Mouse (Mus musculus) lung, embryonic 16.5 days (tissue): ENCODE measurements at regions not wholly inside any gene's neighbourhood (a gene's known extent, or its start where the extent isn't known, plus 50 kb on each side); places are given as distances from the start of the nearest gene placed in this dataset.

Experiments
- ATAC-seq: fragments of 200-750 bp; cut with Nextera tagmentation; 2 replicates; pipeline ENCODE4 v1.8.0; 2017; ENCODE audit warnings: low read depth, mild to moderate bottlenecking, moderate library complexity
- H3K27ac ChIP-seq: fragments of 300-500 bp; sonication (generic); 2 replicates; pipeline ENCODE4 v1.5.1; 2014; ENCODE audit warnings: mild to moderate bottlenecking, control low read depth, low read length
- H3K27me3 ChIP-seq: fragments of 300-500 bp; sonication (generic); 2 replicates; pipeline ENCODE4 v1.6.1; 2014; ENCODE audit warnings: low read depth, low read length, mixed read lengths; ENCODE audit not compliant: control insufficient read depth, insufficient read depth
- H3K36me3 ChIP-seq: fragments of 300-500 bp; sonication (generic); 2 replicates; pipeline ENCODE4 v1.6.1; 2014; ENCODE audit warnings: low read length; ENCODE audit not compliant: control insufficient read depth, insufficient read depth
- H3K4me1 ChIP-seq: fragments of 300-500 bp; sonication (generic); replicated peaks from 2 replicates; pipeline ENCODE4 v1.6.1; 2014; ENCODE audit warnings: low read length, mixed read lengths; ENCODE audit not compliant: control insufficient read depth, insufficient read depth
- H3K4me2 ChIP-seq: fragments of 300-500 bp; sonication (generic); 2 replicates; pipeline ENCODE4 v1.6.1; 2014; ENCODE audit warnings: low read depth, low read length, control low read depth
- H3K4me3 ChIP-seq: fragments of 300-500 bp; sonication (generic); 2 replicates; pipeline ENCODE4 v1.5.1; 2014; ENCODE audit warnings: mild to moderate bottlenecking, low read length, control low read depth
- H3K9ac ChIP-seq: fragments of 300-500 bp; sonication (generic); 2 replicates; pipeline ENCODE4 v1.6.1; 2014; ENCODE audit warnings: low read length, control low read depth
- H3K9me3 ChIP-seq: fragments of 300-500 bp; sonication (generic); 2 replicates; pipeline ENCODE4 v1.6.1; 2016; ENCODE audit warnings: low read length; ENCODE audit not compliant: control insufficient read depth
- WGBS: fragments of 180-500 bp; shearing (Covaris S2); extraction: QIAGEN DNeasy Blood & Tissue Kit; methylation state at CpG from one replicate; pipeline ENCODE4 v1.1.7; 2014; 5-methylcytosine and 5-hydroxymethylcytosine counted together

- Histone ChIP-seq H3K9ac (no peak overlapping the region), H3K27ac (no peak overlapping the region), H3K4me1 (0 out of 2 replicates have a peak, but pooled peaks cover 3% of the 10 kb centered on the region), H3K27me3 (no peaks in the 10 kb centered on the region), H3K9me3 (no peaks in the 10 kb centered on the region), H3K4me3 (no peak overlapping the region), H3K4me2 (no peak overlapping the region), H3K36me3 (no peaks in the 10 kb centered on the region)
- ATAC-seq = no peak
- WGBS = 23% methylated on average over 3 of the region's 3 CpGs
Observed at GRCm38 (mm10) chr6:126405736-126406135, 129.5 kb downstream of the Kcna5 start.

- H3K4me3 ChIP-seq = no peak overlapping the region
- H3K9me3 ChIP-seq = no peaks in the 10 kb centered on the region
- ATAC-seq = peak; percentile 78
- 49% methylated on average over 12 of the region's 12 CpGs for WGBS
- no peaks in the 10 kb centered on the region for H3K36me3 ChIP-seq
- H3K4me2 ChIP-seq = no peak overlapping the region
- no peak overlapping the region for H3K9ac ChIP-seq
- 0 out of 2 replicates have a peak, but pooled peaks cover 3% of the 10 kb centered on the region for H3K4me1 ChIP-seq
- H3K27me3 ChIP-seq = no peaks in the 10 kb centered on the region
- no peak overlapping the region for H3K27ac ChIP-seq
Observed at GRCm38 (mm10) chr6:126404331-126405070, 130.7 kb downstream of the Kcna5 start.

- Histone ChIP-seq H3K4me1 (0 out of 2 replicates have a peak, but pooled peaks cover 3% of the 10 kb centered on the region), H3K4me3 (no peak overlapping the region), H3K27me3 (no peaks in the 10 kb centered on the region), H3K9ac (no peak overlapping the region), H3K36me3 (no peaks in the 10 kb centered on the region), H3K9me3 (no peaks in the 10 kb centered on the region), H3K4me2 (no peak overlapping the region), H3K27ac (no peak overlapping the region)
- WGBS = 65% methylated on average over 3 of the region's 3 CpGs
- ATAC-seq = no peak
Observed at GRCm38 (mm10) chr6:126399595-126399994, 135.6 kb downstream of the Kcna5 start.

- no peak overlapping the region for H3K9ac ChIP-seq
- no peak overlapping the region for H3K4me3 ChIP-seq
- H3K4me2 ChIP-seq = no peak overlapping the region
- H3K27me3 ChIP-seq = no peaks in the 10 kb centered on the region
- ATAC-seq = no peak
- WGBS = 51% methylated on average over 2 of the region's 2 CpGs
- H3K4me1 ChIP-seq = no peaks in the 10 kb centered on the region
- no peak overlapping the region for H3K27ac ChIP-seq
- H3K9me3 ChIP-seq = no peaks in the 10 kb centered on the region
- no peaks in the 10 kb centered on the region for H3K36me3 ChIP-seq
Observed at GRCm38 (mm10) chr6:126398641-126399040, 136.6 kb downstream of the Kcna5 start.

GRCm38 (mm10) chr6:126395015-126395414, 140.2 kb downstream of the Kcna5 start:
- Histone ChIP-seq H3K9me3 (0 out of 2 replicates have a peak, but pooled peaks cover 2% of the 10 kb centered on the region), H3K4me2 (no peak overlapping the region), H3K9ac (no peak overlapping the region), H3K4me3 (no peak overlapping the region), H3K4me1 (no peaks in the 10 kb centered on the region), H3K27me3 (no peaks in the 10 kb centered on the region), H3K36me3 (no peaks in the 10 kb centered on the region), H3K27ac (no peak overlapping the region)
- no peak for ATAC-seq
- WGBS = 48% methylated on average over 3 of the region's 3 CpGs

GRCm38 (mm10) chr6:126394111-126394809, 141.0 kb downstream of the Kcna5 start:
- no peak overlapping the region for H3K9ac ChIP-seq
- H3K27me3 ChIP-seq = no peaks in the 10 kb centered on the region
- 0 out of 2 replicates have a peak, but pooled peaks cover 2% of the 10 kb centered on the region for H3K9me3 ChIP-seq
- no peak overlapping the region for H3K27ac ChIP-seq
- ATAC-seq = peak; percentile 28; the same call in 1 of the 2 replicates
- no peaks in the 10 kb centered on the region for H3K36me3 ChIP-seq
- H3K4me1 ChIP-seq = no peaks in the 10 kb centered on the region
- H3K4me2 ChIP-seq = no peak overlapping the region
- H3K4me3 ChIP-seq = no peak overlapping the region
- 13% methylated on average over 7 of the region's 7 CpGs for WGBS

- peak; percentile 45; the same call in 1 of the 2 replicates for ATAC-seq
- Histone ChIP-seq H3K9ac (no peak overlapping the region), H3K36me3 (no peaks in the 10 kb centered on the region), H3K4me2 (no peak overlapping the region), H3K27me3 (no peaks in the 10 kb centered on the region; the same call in 1 of the 2 replicates), H3K4me3 (no peak overlapping the region), H3K27ac (no peak overlapping the region), H3K9me3 (no peaks in the 10 kb centered on the region), H3K4me1 (no peaks in the 10 kb centered on the region)
- 36% methylated on average over 9 of the region's 9 CpGs for WGBS
Observed at GRCm38 (mm10) chr6:126384210-126385012, 150.8 kb downstream of the Kcna5 start.

GRCm38 (mm10) chr6:126377216-126377615, 158.0 kb downstream of the Kcna5 start:
- H3K4me2 ChIP-seq = no peak overlapping the region
- H3K4me1 ChIP-seq = no peaks in the 10 kb centered on the region; the same call in 1 of the 2 replicates
- no peaks in the 10 kb centered on the region; the same call in 1 of the 2 replicates for H3K27me3 ChIP-seq
- H3K4me3 ChIP-seq = no peak overlapping the region
- no peak overlapping the region for H3K9ac ChIP-seq
- H3K36me3 ChIP-seq = no peaks in the 10 kb centered on the region
- no peaks in the 10 kb centered on the region for H3K9me3 ChIP-seq
- no peak overlapping the region for H3K27ac ChIP-seq
- no peak for ATAC-seq
- WGBS = 56% methylated on average over 4 of the region's 4 CpGs
